ENCODE assay signal across 7 mouse cellular contexts in the genomic region with DNA sequence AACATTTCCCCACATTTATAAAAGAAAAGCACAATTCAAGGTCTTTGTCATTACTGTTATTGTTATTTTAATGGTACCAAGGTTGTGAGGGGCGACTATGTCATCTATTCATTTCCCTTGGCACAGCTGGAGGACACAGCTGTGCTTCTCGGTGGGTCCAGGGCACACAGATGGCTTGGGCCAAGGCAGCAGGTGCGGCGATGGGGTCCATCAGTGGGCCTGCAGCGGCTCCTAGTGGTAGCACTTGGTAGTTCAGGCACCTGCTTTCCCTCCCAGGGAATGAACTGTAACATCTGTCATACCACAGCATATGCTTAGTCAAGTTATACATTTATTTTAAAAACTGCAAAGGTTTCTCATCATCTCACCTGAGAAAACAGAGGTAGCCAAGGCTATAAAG. TPM values are rescaled to one million over a fixed set of nuclear protein-coding genes. Genes with fewer than 3 reads are reported as not detected.
A peak's percentile ranks its signal among the peaks of the same experiment; 100 is the strongest.
DNase-seq lines count a peak whose midpoint lies in the region; ATAC-seq and TF ChIP-seq lines count a peak whose summit lies in the region.

No protein-coding gene starts in this region.

- H3K27me3 ChIP-seq in MEL (ENCODE audit: control insufficient read depth in 1 of 2, insufficient read depth in 2 of 2, low read length in 2 of 2) = no peaks in the 10 kb centered on the region
- H3K27me3 ChIP-seq in hindbrain, postnatal 0 days (ENCODE audit: insufficient read depth, low read length) = peaks cover 17% of the 10 kb centered on the region; the same call in 1 of the 2 replicates
- H3K27me3 ChIP-seq in midbrain, embryonic 15.5 days (replicated peaks) = peaks cover 36% of the 10 kb centered on the region

- peak; percentile 74 for ATAC-seq in hindbrain, postnatal 0 days
- ATAC-seq in midbrain, embryonic 15.5 days (replicated peaks) = peak; percentile 69; the same call in 1 of the 2 replicates

- peak; percentile 23 to 56 (median 25); a peak in 5 of 6 replicates for TF ChIP-seq CTCF in MEL (IDR thresholded peaks at IDR 0.05 in 2 of 3, conservative IDR thresholded peaks at IDR 0.05 in 1 of 3; ENCODE audit: control insufficient read depth in 1 of 3, insufficient read depth in 1 of 3, low read depth in 2 of 3, low read length in 3 of 3, poor library complexity in 1 of 3, severe bottlenecking in 1 of 3)
- TF ChIP-seq CTCF in hindbrain, postnatal 0 days (IDR thresholded peaks at IDR 0.05; ENCODE audit: low read depth) = peak; percentile 98

- H3K36me3 ChIP-seq in MEL (ENCODE audit: control insufficient read depth in 1 of 2, insufficient read depth in 2 of 2, low read length in 2 of 2) = no peaks in the 10 kb centered on the region
- no peaks in the 10 kb centered on the region for H3K36me3 ChIP-seq in hindbrain, postnatal 0 days (ENCODE audit: insufficient read depth, low read length)
- H3K36me3 ChIP-seq in midbrain, embryonic 15.5 days (replicated peaks) = no peaks in the 10 kb centered on the region

- H3K9me3 ChIP-seq in MEL (replicated peaks; ENCODE audit: insufficient read depth, low read length) = no peaks in the 10 kb centered on the region
- H3K9me3 ChIP-seq in hindbrain, postnatal 0 days (ENCODE audit: low read length) = no peaks in the 10 kb centered on the region
- H3K9me3 ChIP-seq in midbrain, embryonic 15.5 days = no peaks in the 10 kb centered on the region

- DNase-seq in MEL (ENCODE audit: low read depth, low spot score) = no peak
- DNase-seq in adrenal gland, adult (ENCODE audit: inconsistent age in 2 of 2, low spot score in 1 of 2) = peak; percentile 24 to 77
- DNase-seq in embryo, embryonic 9.5 days (ENCODE audit: extremely low spot score) = peak; percentile 76
- DNase-seq in hindbrain, postnatal 0 days (ENCODE audit: low spot score) = peak; percentile 81
- peak; percentile 73 to 80 for DNase-seq in left cerebral cortex, postnatal 25 days (ENCODE audit: low spot score in 2 of 2)
- DNase-seq in testis, postnatal 10 days (ENCODE audit: low spot score) = peak; percentile 87

- no peaks in the 10 kb centered on the region for H3K4me1 ChIP-seq in MEL (ENCODE audit: control insufficient read depth in 1 of 2, insufficient read depth in 2 of 2, low read length in 2 of 2)
- H3K4me1 ChIP-seq in hindbrain, postnatal 0 days (ENCODE audit: insufficient read depth, low read length) = peaks cover 6% of the 10 kb centered on the region; the same call in 1 of the 2 replicates
- peaks cover 10% of the 10 kb centered on the region; the same call in 1 of the 2 replicates for H3K4me1 ChIP-seq in midbrain, embryonic 15.5 days

- no peak overlapping the region for H3K9ac ChIP-seq in MEL (ENCODE audit: control insufficient read depth, low read depth, low read length, poor library complexity, severe bottlenecking)
- no peak overlapping the region for H3K9ac ChIP-seq in hindbrain, postnatal 0 days (replicated peaks; ENCODE audit: low read length)
- no peak overlapping the region for H3K9ac ChIP-seq in midbrain, embryonic 15.5 days

- TF ChIP-seq POLR2A in MEL (IDR thresholded peaks at IDR 0.05; ENCODE audit: control insufficient read depth in 1 of 2, insufficient read depth in 1 of 2, low read depth in 1 of 2, low read length in 2 of 2, poor library complexity in 1 of 2) = no peak

- WGBS in hindbrain, postnatal 0 days = 2% methylated on average over 5 of the region's 5 CpGs
- under 1% methylated on average over 5 of the region's 5 CpGs for WGBS in midbrain, embryonic 15.5 days

- H3K4me3 ChIP-seq in MEL (ENCODE audit: control insufficient read depth in 1 of 2, insufficient read depth in 1 of 2, low read depth in 2 of 2, low read length in 2 of 2) = no peak overlapping the region
- H3K4me3 ChIP-seq in hindbrain, postnatal 0 days (ENCODE audit: low read length) = no peak overlapping the region
- no peak overlapping the region for H3K4me3 ChIP-seq in midbrain, embryonic 15.5 days

- no peaks in the 10 kb centered on the region for H3K79me2 ChIP-seq in MEL (ENCODE audit: control insufficient read depth, insufficient read depth, low read length, poor library complexity)

- TF ChIP-seq EP300 in MEL (IDR thresholded peaks at IDR 0.05; ENCODE audit: low read depth in 1 of 2, low read length in 2 of 2) = no peak

- no peak overlapping the region for H3K4me2 ChIP-seq in hindbrain, postnatal 0 days (ENCODE audit: low read depth, low read length)
- H3K4me2 ChIP-seq in midbrain, embryonic 15.5 days = no peak overlapping the region

- no peak overlapping the region for H3K27ac ChIP-seq in MEL (ENCODE audit: control insufficient read depth, low read depth, low read length)
- no peak overlapping the region for H3K27ac ChIP-seq in hindbrain, postnatal 0 days
- H3K27ac ChIP-seq in midbrain, embryonic 15.5 days = no peak overlapping the region

- TF ChIP-seq RAD21 in MEL (IDR thresholded peaks at IDR 0.05; ENCODE audit: low read depth, low read length) = peak; percentile 34

- intact Hi-C loops in left cerebral cortex, postnatal 25 days (cut with DNase I) = loop anchor here (5.0 to 10.0 kb wide), 7 partner anchors 175 to 918 kb away; no protein-coding TSS in a partner anchor

TF ChIP-seq in MEL, 35 proteins besides CTCF, POLR2A, EP300 and RAD21:
- TF ChIP-seq ZNF384 (IDR thresholded peaks at IDR 0.05; ENCODE audit: low read depth, low read length) = no peak
- no peak for TF ChIP-seq POLR2AphosphoS2 (IDR thresholded peaks at IDR 0.05; ENCODE audit: low read length)
- no peak for TF ChIP-seq POLR2AphosphoS5 (IDR thresholded peaks at IDR 0.05; ENCODE audit: borderline replicate concordance, low read depth, low read length)
- no peak for TF ChIP-seq USF1 (IDR thresholded peaks at IDR 0.05; ENCODE audit: low read depth, low read length)
- TF ChIP-seq ZKSCAN1 (IDR thresholded peaks at IDR 0.05; ENCODE audit: low read depth, low read length) = no peak
- TF ChIP-seq CHD1 (IDR thresholded peaks at IDR 0.05; ENCODE audit: low read depth, low read length) = no peak
- TF ChIP-seq NRF1 (IDR thresholded peaks at IDR 0.05; ENCODE audit: insufficient read depth, low read depth, low read length, poor library complexity, severe bottlenecking) = no peak
- no peak for TF ChIP-seq KAT2A (conservative IDR thresholded peaks at IDR 0.05; ENCODE audit: low read depth, low read length)
- TF ChIP-seq MYC (IDR thresholded peaks at IDR 0.05; ENCODE audit: low read depth, low read length) = no peak
- no peak for TF ChIP-seq MAZ (IDR thresholded peaks at IDR 0.05; ENCODE audit: low read depth, low read length)
- TF ChIP-seq TAL1 (IDR thresholded peaks at IDR 0.05; ENCODE audit: low read length) = no peak
- TF ChIP-seq MXI1 (IDR thresholded peaks at IDR 0.05; ENCODE audit: low read depth, low read length) = no peak
- no peak for TF ChIP-seq ZMIZ1 (IDR thresholded peaks at IDR 0.05; ENCODE audit: low read depth, low read length)
- no peak for TF ChIP-seq USF2 (IDR thresholded peaks at IDR 0.05; ENCODE audit: borderline replicate concordance in 1 of 2, insufficient read depth in 1 of 2, low read depth in 1 of 2, low read length in 2 of 2)
- no peak for TF ChIP-seq TCF12 (IDR thresholded peaks at IDR 0.05; ENCODE audit: low read depth, low read length)
- TF ChIP-seq TBP (IDR thresholded peaks at IDR 0.05; ENCODE audit: low read depth, low read length) = no peak
- no peak for TF ChIP-seq SIN3A (IDR thresholded peaks at IDR 0.05; ENCODE audit: low read length)

RNA-seq across cellular contexts. Expression of a gene that starts 7.0 kb away (rescaled TPM):
- total RNA-seq in MEL (2012; rRNA removed) = not detected in 2 replicates
- not detected for polyA plus RNA-seq in MEL (2012; ENCODE audit: insufficient read depth in 1 of 2, insufficient read length in 2 of 2, low read depth in 1 of 2, low replicate concordance in 2 of 2, missing spikeins in 1 of 2)
- total RNA-seq in hindbrain, postnatal 0 days (2014; rRNA removed) = 28.9 and 42.7 TPM in 2 replicates
- 5.8 and 6.1 TPM in 2 replicates for polyA plus RNA-seq in hindbrain, postnatal 0 days (2015; fragmentation: Nextera tagmentation; extraction: Ambion mirVana)
- 10 to 100 TPM; 49.4 to 59.1 TPM for total RNA-seq in left cerebral cortex, postnatal 25 days (2021)
- 3.2 and 3.4 TPM in 2 replicates for polyA plus RNA-seq in midbrain, embryonic 15.5 days (2015; fragmentation: Nextera tagmentation; extraction: Ambion mirVana)

Comparison
In these comparisons a context has a peak if more than half of its experiments do, and no peak if none do; other contexts are left out.
1. RNA of a gene that starts 7.0 kb away (total RNA-seq): 49.4 to 59.1 TPM in left cerebral cortex, postnatal 25 days and 28.9 to 42.7 TPM in hindbrain, postnatal 0 days; not detected in MEL; every median in the first group is over 10 times any median in the second.